Mouse (Mus musculus): ENCODE data around the gene Limd1.

Limd1 gene

GRCm38 (mm10) chr9:123478586-123479195 is at the start of gene Limd1:
TSS of gene Limd1 (plus strand) at chr9:123478706.
- peak; percentile 79 for DNase-seq (ENCODE audit: low read depth)

DNA sequence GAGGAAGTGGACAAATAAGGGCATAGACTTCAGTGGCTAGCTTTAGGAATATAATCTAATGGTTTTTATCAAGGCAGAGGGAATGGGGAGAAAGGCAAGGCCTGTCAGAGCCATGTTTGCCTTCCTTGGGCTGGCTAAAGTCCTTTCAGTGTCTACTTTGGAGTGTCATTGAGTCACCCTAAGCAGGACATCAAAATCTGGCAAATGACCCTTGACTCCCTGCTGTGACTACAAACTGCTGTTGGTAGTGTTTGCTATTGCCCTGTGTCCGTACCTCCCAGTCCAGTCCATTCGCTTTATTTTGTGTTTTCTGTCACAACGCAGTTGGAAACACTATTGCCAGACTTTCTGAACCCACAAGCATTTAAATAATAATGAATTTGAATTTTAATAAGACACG is 48.6 kb upstream of the Limd1 start:
- DNase-seq (ENCODE audit: low read depth): no peak

GRCm38 (mm10) chr9:123430973-123431372 is 47.5 kb upstream of the Limd1 start:
- no peak for DNase-seq (ENCODE audit: low read depth)

- DNase-seq (ENCODE audit: low read depth): no peak
Measured at GRCm38 (mm10) chr9:123438223-123438622, 40.3 kb upstream of the Limd1 start.

GRCm38 (mm10) chr9:123440230-123441058 is 38.1 kb upstream of the Limd1 start:
- peak; percentile 40 for DNase-seq (ENCODE audit: low read depth)

- peak; percentile 30 for DNase-seq (ENCODE audit: low read depth)
Measured at GRCm38 (mm10) chr9:123447101-123447500, 31.4 kb upstream of the Limd1 start.

- no peak for DNase-seq (ENCODE audit: low read depth)
Measured at GRCm38 (mm10) chr9:123448594-123448993, 29.9 kb upstream of the Limd1 start.

DNA sequence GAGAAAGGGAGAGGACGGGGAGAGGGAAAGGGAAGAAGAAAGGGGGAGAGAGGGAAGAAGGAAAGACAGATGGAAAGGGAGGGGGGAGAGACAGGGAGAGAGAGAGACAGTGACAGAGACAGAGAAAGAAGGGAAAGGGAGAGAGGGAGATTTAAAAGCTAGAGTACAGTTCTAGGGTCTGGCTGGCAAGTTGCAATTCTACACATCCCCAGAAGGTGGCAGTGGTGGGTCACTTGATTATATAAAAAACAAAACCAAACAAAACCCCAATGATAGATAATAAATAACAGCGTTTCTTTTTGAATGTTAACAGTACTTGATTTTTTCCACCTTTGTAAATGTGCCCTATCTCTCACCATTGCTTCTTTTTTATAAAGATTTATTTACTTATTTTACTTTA is 28.3 kb upstream of the Limd1 start:
- DNase-seq (ENCODE audit: low read depth): peak; percentile 78

DNA sequence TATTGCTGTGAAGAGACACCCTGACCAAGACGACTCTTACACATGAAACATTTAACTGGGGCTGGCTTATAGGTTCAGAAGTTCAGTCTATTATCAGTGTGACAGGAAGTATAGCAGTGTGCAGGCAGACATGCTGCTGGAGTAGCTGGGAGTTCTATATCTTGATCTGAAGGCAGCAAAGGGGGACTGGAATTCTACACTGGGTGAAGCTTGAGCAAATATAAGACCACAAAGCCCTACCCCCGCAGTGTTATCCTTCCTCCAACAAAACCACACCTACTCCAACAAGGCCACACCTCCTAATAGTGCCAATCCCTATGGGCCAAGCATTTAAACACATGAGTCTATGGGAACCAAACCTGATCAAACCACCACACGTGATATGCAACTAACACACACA is 26.7 kb upstream of the Limd1 start:
- DNase-seq (ENCODE audit: low read depth): no peak

DNA sequence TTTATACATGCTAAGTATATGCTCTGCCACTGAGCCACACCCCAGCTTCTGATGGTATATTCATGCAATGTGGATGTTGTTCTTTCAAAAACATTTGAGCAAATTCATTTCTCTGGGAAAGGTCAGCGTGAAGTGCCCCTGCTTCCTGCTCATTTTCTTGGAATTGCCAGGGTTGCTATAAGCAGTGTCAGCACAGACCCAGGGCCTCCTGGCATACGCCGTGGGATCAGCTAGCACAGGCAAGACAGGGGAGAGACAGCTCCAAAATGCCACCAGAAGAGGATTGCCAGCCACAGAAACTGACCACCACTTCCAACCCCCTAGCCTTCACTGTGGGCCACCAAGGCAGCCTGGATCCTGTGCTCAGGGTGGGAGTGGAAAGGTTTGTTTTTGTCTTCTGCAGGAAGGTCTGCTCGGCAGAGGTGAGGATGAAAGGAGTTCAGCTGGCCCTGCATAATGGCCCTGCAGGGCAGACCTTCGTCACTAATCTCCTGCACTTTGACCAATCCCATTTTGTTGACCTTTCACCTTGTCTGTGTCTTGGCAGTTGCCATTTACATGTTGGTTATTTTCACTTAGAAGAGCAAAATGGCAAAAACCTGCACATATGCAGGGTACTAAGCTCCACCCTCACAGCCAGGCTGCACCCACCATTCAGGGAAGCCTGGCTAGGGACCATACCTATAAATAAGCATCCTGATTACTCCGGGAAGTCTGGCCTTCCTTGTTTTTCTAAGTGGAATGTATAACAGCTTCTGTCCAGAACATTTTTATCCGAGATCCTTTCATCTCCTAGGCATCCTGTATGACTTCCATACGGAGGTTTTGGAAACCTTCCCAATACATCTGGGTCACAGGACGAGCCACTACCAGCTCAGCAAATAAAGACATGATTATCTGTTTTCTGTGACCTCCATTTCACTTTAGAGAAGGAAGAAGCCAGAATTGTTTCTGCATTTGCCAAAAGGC is 21.6 kb upstream of the Limd1 start:
- no peak for DNase-seq (ENCODE audit: low read depth)

GRCm38 (mm10) chr9:123457603-123458002 is 20.9 kb upstream of the Limd1 start:
- no peak for DNase-seq (ENCODE audit: low read depth)

DNA sequence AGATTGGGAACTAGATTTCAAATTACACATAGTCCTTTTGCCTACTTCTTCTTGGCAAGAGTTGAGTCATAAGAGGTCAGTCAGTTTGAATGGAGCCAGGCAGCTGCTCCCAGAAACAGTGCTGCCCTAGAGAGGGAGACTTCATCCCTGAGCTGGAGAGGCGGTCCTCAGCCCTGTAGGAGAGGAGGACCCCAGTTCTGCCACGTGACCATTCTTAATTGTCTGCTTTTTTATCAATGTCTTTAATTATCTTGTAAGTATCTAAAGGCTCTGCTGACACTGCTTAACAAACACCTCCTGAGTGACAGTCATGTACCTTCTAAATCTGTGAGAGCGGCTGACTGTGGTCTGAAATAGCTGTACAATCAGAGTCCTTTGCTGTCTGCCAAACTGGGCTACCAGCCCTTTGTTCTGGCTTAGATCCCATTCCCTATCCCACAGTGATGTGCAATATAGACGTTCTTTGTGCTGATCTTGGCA is 11.3 kb upstream of the Limd1 start:
- DNase-seq (ENCODE audit: low read depth): peak; percentile 30

DNA sequence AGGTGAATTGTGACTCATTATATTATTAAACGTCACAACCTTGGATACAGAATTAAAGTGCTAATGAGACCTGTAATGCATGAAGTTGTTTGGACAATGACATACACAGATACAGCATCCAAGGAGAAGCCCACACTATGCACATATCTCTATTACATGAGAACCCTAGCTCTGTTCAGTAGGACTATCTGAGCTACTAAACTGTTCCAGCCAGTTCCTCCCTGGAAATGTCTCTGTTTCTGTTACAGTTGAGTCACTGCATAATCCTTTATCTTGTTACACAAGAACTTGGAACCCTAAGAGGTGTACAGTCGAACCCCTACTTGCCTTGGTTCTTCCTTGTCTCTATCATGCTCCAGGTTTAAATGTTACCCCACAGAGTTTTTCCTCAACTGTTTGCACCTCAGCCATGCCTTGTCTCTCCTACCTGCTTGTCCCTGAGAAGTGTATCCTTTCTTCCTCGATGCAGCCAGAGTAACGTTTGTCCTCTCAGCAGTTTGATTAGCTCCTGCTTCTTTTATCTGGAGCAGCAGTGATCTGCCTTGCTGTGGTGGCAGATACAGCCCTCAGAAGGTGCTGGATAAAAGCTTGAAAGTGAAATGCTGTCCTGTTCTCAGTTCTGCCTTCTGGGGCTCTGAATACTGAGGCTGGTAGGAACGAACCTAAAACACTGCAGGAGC is 10.0 kb upstream of the Limd1 start:
- no peak for DNase-seq (ENCODE audit: low read depth)

- no peak for DNase-seq (ENCODE audit: low read depth)
Measured at GRCm38 (mm10) chr9:123469087-123469486, 9.4 kb upstream of the Limd1 start.

DNA sequence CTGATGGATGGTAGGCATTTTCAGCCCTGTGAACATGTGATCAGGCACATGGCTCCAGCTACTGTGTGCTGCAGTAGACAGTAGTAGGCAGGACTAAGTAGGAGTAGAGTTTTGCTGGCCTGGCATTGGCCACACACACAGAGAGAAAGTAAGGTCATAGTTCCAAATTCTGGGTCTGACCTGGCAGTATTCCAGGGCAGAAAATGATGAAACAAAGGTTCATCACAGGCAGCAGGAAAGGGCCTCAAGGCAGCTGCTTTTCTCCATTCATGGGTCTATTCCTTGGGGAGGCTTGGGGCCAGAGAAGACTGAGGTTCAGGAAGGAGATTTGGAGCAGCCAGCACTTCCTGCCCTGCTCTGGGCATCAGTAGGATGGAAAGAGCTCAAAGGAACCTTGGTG is 5.1 kb upstream of the Limd1 start:
- DNase-seq (ENCODE audit: low read depth): peak; percentile 40

DNA sequence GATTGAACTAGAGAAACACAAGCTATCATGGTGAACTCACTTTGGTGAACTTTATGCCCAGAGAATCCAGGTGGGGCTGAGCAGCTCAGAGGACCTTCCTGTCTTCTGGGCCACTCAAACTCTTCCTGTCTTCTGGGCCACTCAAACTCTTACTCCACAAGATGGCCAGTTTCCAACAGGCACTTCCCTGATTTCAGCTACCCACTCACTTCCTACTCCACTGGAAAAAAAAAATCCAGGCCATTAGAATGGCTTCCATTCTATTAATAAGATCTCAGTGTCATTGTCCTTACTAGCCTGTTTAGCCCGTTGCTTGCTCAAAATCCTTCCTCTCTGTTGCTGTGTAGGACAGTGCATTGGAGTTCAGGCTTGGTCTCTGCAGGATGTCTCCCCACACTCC is 2.9 kb upstream of the Limd1 start:
- DNase-seq (ENCODE audit: low read depth): no peak

- DNase-seq (ENCODE audit: low read depth): peak; percentile 54
Measured at GRCm38 (mm10) chr9:123478031-123478585, 398 bp upstream of the Limd1 start.

DNA sequence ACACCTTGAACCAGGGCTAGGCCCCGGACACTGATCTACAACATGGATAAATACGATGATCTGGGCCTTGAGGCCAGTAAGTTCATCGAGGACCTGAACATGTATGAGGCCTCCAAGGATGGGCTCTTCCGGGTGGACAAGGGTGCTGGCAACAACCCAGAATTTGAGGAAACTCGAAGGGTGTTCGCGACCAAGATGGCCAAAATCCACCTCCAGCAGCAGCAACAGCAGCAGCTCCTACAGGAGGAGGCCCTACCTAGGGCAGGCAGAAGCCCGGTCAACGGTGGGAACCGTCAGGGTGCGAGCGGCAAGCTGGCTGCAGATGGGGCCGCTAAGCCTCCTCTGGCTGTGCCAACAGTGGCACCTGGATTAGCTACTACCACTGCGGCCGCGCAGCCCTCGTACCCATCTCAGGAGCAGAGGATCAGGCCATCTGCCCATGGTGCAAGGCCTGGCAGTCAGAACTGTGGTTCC is 727 bp downstream of the Limd1 start:
- DNase-seq (ENCODE audit: low read depth): peak; percentile 31

GRCm38 (mm10) chr9:123479876-123480252 is 1.4 kb downstream of the Limd1 start:
- DNase-seq (ENCODE audit: low read depth): no peak

- no peak for DNase-seq (ENCODE audit: low read depth)
Measured at GRCm38 (mm10) chr9:123480253-123480921, 1.9 kb downstream of the Limd1 start.

GRCm38 (mm10) chr9:123481136-123481535 is 2.6 kb downstream of the Limd1 start:
- DNase-seq (ENCODE audit: low read depth): no peak
